Mouse (Mus musculus) cerebellum, adult 9-11 months (tissue): ENCODE data around the gene Samd3.

Experiments used
- DNase-seq: peaks from one replicate; pipeline ENCODE4 v3.0.0; 2022

The Samd3 gene

GRCm38 (mm10) chr10:26314327-26314726 lies 84.8 kb downstream of the Samd3 start:
- DNase-seq = no peak

- no peak for DNase-seq
Measured at GRCm38 (mm10) chr10:26320679-26321078, 91.2 kb downstream of the Samd3 start.
